Mouse (Mus musculus) midbrain, embryonic 16.5 days (tissue): ENCODE data around the gene Bhlhe41. TPM values are rescaled to one million over a fixed set of nuclear protein-coding genes. Genes with fewer than 3 reads are reported as not detected.

Source experiments
- ATAC-seq: fragments of 200-750 bp; cut with Nextera tagmentation; 2 replicates; pipeline ENCODE4 v1.8.0; 2017; ENCODE audit warnings: moderate TSS enrichment
- H3K27ac ChIP-seq: fragments of 300-500 bp; sonication (generic); 2 replicates; pipeline ENCODE4 v1.5.1; 2014; ENCODE audit warnings: mild to moderate bottlenecking, low read length, mixed read lengths
- H3K27me3 ChIP-seq: fragments of 300-500 bp; sonication (generic); 2 replicates; pipeline ENCODE4 v1.6.1; 2014; ENCODE audit warnings: low read depth, low read length, mixed read lengths; ENCODE audit not compliant: control insufficient read depth, insufficient read depth
- H3K36me3 ChIP-seq: fragments of 300-500 bp; sonication (generic); 2 replicates; pipeline ENCODE4 v1.6.1; 2014; ENCODE audit warnings: mild to moderate bottlenecking, low read length, moderate library complexity, mixed read lengths; ENCODE audit not compliant: control insufficient read depth, insufficient read depth
- H3K4me1 ChIP-seq: fragments of 300-500 bp; sonication (generic); 2 replicates; pipeline ENCODE4 v1.6.1; 2014; ENCODE audit warnings: mild to moderate bottlenecking, low read length, mixed read lengths; ENCODE audit not compliant: control insufficient read depth, insufficient read depth
- H3K4me2 ChIP-seq: fragments of 300-500 bp; sonication (generic); 2 replicates; pipeline ENCODE4 v1.6.1; 2014; ENCODE audit warnings: mild to moderate bottlenecking, low read length, mixed read lengths
- H3K4me3 ChIP-seq: fragments of 300-500 bp; sonication (generic); 2 replicates; pipeline ENCODE4 v1.5.1; 2014; ENCODE audit warnings: low read depth, mild to moderate bottlenecking, low read length, moderate library complexity, mixed read lengths
- H3K9ac ChIP-seq: fragments of 300-500 bp; sonication (generic); 2 replicates; pipeline ENCODE4 v1.6.1; 2014; ENCODE audit warnings: low read depth, low read length, mixed read lengths
- H3K9me3 ChIP-seq: fragments of 300-500 bp; sonication (generic); replicated peaks from 2 replicates; pipeline ENCODE4 v1.6.1; 2014; ENCODE audit warnings: mild to moderate bottlenecking, low read length, mixed read lengths; ENCODE audit not compliant: control insufficient read depth, poor library complexity, severe bottlenecking
- WGBS: fragments of 180-500 bp; shearing (Covaris S2); extraction: QIAGEN DNeasy Blood & Tissue Kit; methylation state at CpG from one replicate; pipeline ENCODE4 v1.1.7; 2014; 5-methylcytosine and 5-hydroxymethylcytosine counted together
- polyA plus RNA-seq: library from polyadenylated mRNA; unstranded; fragments of >200 nt; fragmentation: Nextera tagmentation; extraction: Ambion mirVana; gene quantifications from 2 replicates; pipeline ENCODE4 v1.2.1, GENCODE M21; 2015

Gene Bhlhe41
- polyA plus RNA-seq = 8.9 and 9.7 TPM in 2 replicates

DNA sequence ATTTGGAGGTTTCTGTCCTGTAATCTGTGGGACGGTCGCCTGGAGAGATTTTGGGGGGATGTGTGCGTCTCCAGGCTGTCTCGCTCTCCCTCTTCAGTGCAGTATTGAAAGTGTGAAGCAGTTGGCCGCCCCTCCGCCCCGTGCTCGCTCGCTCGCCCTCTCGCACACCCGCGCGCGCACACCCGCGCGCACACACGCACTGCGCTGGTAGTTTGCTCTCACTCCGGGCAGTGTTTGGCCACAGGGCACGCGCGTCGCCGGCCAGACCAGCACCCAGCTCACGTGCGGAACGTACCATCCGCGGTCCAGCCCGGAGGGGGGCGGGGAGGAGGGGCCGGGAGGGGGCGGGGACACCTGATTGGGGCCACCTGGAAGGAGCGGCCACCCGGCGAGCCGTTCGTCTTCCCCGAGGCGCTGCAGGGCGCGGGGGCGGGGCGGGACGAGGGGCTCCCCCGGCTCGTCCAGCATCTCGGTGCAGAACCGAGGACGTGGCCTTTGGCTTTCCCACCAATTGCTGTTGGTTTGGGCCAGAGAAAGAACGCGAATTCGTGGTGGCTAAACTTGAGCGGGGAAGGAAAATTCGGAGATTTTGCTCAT is at the start of gene Bhlhe41:
Gene Bhlhe41 (minus strand): TSS at position 270 of the 597 bp plus-strand sequence.
- Histone ChIP-seq H3K9me3 (no peaks in the 10 kb centered on the region), H3K27ac (peak within 1 kb of the TSS; percentile 77), H3K9ac (peak within 1 kb of the TSS; percentile 75), H3K4me2 (peak within 1 kb of the TSS; percentile 100), H3K27me3 (0 out of 2 replicates have a peak, but pooled peaks cover 1% of the 10 kb centered on the region), H3K4me1 (peaks cover 21% of the 10 kb centered on the region), H3K36me3 (no peaks in the 10 kb centered on the region), H3K4me3 (peak within 1 kb of the TSS; percentile 81)
- under 1% methylated on average over 52 of the region's 57 CpGs for WGBS
- ATAC-seq = peak; percentile 61

DNA sequence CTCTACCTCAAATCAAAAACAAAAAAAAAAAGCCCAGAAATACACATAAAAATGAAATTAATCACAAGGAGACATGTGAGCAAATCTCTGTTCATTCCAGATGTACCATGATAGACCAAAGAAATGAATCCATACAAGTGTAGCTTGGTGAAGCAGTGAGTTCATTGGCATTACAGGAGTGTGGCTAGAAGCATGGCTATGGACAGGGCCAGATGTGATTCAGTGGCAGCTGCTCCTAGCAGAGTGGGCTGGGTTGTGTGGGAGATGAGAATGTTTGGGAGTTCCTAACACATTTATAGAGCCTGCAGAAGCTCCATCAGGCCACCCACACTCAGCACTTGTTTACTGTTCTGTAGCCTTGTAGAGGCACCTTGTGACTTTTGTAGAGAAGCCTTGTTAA is 46.9 kb upstream of the Bhlhe41 start:
- Histone ChIP-seq H3K9ac (no peak overlapping the region), H3K4me1 (no peaks in the 10 kb centered on the region), H3K27ac (no peak overlapping the region), H3K4me2 (no peak overlapping the region), H3K4me3 (no peak overlapping the region), H3K36me3 (no peaks in the 10 kb centered on the region), H3K9me3 (no peaks in the 10 kb centered on the region), H3K27me3 (no peaks in the 10 kb centered on the region)
- ATAC-seq = no peak

DNA sequence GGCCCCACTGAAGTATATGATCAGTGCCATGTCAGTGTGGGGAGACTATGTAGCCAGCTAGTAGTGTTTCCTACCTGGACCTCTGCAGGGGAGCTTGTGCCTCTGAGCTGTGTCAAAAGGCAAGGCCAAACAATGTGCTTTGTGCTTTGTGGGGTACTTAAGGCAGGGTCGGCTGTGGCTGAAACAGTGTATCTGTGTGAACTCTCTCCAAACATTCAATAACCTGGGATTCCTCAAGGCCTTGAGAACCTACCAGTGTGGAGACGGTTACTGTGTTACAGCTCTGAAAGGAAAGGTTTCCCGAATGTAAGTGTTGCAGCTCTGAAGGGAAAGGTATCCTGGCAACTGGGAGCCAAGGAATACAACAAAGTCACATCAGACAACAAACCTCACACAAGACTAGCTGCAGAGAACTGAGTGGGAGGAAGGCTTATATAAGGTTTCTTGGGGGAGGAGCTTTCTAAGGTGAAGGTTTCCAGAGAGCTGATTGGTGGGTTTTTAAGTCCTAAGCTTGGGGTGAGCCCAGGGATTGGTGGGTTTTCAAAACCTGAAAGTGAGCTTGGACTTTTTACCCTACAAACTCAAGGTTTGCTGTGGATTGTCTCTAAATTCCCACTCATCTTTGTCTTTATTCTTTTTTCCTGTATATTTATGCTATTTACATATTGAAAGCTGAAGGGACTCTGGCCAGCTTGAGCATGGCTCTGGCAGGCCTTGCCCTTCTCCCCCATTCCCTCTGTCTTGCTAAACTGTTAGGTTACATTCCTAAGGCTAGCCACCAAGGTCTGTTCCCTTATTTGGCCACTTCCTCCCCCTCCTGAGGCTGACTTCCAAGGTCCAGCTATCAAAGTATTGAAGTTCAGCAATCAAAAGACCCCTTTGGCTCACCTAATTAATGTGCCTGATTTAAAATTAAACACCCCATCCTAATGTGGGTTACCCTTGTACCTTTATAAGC is 45.4 kb upstream of the Bhlhe41 start:
- Histone ChIP-seq H3K4me1 (no peaks in the 10 kb centered on the region), H3K4me3 (no peak overlapping the region), H3K27me3 (no peaks in the 10 kb centered on the region), H3K27ac (no peak overlapping the region), H3K36me3 (no peaks in the 10 kb centered on the region), H3K9ac (no peak overlapping the region), H3K9me3 (no peaks in the 10 kb centered on the region), H3K4me2 (no peak overlapping the region)
- WGBS = 53% methylated on average over 3 of the region's 3 CpGs
- ATAC-seq = no peak

DNA sequence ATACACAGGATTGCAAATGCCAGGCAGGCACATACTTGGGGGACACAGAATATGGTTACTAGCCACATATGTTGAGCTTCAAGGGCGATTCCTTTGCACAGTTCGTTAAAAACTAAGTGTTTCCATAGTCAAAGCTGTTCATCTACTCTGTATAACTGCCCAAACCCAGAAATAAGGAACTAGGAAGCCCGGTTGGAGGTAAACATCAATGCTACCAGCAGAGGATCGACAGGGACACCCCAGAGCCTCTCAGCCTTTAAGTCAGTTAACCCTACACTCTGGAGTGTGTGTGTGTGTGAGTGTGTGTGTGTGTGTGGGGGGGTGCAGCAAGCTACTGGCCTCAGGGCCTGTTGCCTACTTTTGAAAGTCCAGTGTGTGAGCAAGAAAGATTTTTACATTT is 44.6 kb upstream of the Bhlhe41 start:
- H3K9ac ChIP-seq = no peak overlapping the region
- 83% methylated on average over 4 of the region's 4 CpGs for WGBS
- no peak for ATAC-seq
- H3K9me3 ChIP-seq = no peaks in the 10 kb centered on the region
- no peak overlapping the region for H3K4me3 ChIP-seq
- no peak overlapping the region for H3K4me2 ChIP-seq
- no peak overlapping the region for H3K27ac ChIP-seq
- no peaks in the 10 kb centered on the region for H3K27me3 ChIP-seq
- H3K36me3 ChIP-seq = no peaks in the 10 kb centered on the region
- H3K4me1 ChIP-seq = no peaks in the 10 kb centered on the region

DNA sequence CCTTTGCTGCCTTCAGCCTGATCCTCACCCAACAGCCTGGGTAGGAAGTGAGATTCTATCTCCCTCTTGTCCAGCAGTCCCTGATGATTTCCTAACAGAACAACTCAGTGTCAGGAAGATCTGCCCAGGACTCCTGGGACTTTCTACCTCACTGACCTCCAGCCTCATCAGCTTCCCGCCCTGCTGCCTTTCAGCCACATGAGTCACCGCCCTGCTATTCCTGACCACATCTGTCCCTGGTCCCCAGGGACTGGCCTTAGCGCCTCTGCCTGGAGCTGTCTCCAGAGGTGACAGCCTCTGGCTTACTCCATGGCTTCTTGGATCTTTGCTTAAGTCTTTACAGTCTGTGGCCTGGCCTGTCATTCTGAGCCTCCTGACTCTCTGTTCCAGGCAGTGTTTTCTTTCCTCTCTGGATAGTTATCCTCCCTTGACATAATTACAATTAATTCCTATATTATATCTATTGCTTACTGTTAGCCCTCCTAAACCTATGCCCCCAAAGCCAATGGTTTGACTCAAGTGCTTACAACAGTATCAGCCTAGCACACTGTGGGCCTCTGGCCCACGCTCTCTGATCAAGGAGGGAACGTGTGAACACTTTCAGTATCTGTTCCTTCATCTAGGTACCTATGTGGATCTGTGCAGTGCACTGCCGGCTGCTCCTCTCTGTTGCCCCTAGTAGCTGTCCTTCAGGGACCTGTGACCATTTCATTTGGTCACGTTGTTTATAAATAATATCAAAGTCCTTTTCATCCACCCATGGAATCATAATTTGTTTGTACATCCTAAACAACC is 40.9 kb upstream of the Bhlhe41 start:
- H3K4me3 ChIP-seq = no peak overlapping the region
- H3K9me3 ChIP-seq = no peaks in the 10 kb centered on the region
- no peak overlapping the region for H3K27ac ChIP-seq
- no peaks in the 10 kb centered on the region for H3K27me3 ChIP-seq
- no peaks in the 10 kb centered on the region for H3K36me3 ChIP-seq
- WGBS = 73% methylated on average over 7 of the region's 7 CpGs
- H3K4me2 ChIP-seq = no peak overlapping the region
- no peak for ATAC-seq
- H3K9ac ChIP-seq = no peak overlapping the region
- H3K4me1 ChIP-seq = no peaks in the 10 kb centered on the region

DNA sequence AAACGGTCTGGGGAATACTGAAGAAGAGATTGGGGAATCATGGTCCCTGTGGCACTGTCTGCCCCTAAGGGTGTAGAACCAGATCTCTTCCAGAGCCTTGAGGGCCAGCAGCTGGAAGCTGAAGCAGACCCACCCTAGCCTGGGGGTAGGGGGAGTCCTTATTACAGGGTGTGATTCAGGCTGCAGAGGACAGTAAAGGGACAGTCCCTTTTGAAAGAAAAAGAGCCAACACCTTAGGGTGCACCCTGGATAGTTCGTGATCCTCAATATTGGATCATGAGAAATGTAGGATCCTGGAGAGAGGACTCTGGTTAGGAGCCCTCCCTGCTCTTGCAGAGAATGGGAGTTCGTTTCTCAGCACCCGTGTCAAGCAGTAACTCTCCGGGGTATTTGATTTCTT is 39.3 kb upstream of the Bhlhe41 start:
- H3K4me2 ChIP-seq = no peak overlapping the region
- H3K9me3 ChIP-seq = no peaks in the 10 kb centered on the region
- 78% methylated on average over 5 of the region's 5 CpGs for WGBS
- H3K27me3 ChIP-seq = no peaks in the 10 kb centered on the region
- H3K9ac ChIP-seq = no peak overlapping the region
- no peak overlapping the region for H3K27ac ChIP-seq
- no peaks in the 10 kb centered on the region for H3K4me1 ChIP-seq
- no peaks in the 10 kb centered on the region for H3K36me3 ChIP-seq
- ATAC-seq = no peak
- H3K4me3 ChIP-seq = no peak overlapping the region

DNA sequence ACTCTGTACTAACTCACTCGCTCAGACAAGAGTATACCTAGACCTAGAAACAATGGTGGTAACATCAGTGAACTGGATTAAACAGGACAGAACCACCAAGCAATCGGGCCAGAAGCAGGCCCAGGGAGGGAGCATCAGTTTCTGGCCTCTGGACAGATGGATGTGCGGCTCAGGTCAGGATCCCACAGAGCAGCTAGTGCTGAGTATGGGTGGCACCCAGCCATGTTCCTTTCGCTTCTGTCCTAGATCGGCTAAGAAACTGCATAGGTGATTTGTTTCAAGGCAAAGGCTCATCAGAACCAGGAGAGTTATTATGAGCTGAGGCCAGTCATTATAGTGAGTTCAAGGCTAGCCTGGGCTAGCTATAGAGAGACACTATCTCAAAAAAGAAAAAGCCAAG is 38.8 kb upstream of the Bhlhe41 start:
- WGBS = 97% methylated on average over 5 of the region's 5 CpGs
- no peaks in the 10 kb centered on the region for H3K9me3 ChIP-seq
- no peaks in the 10 kb centered on the region for H3K36me3 ChIP-seq
- ATAC-seq = no peak
- H3K9ac ChIP-seq = no peak overlapping the region
- no peak overlapping the region for H3K27ac ChIP-seq
- H3K4me2 ChIP-seq = no peak overlapping the region
- no peaks in the 10 kb centered on the region for H3K4me1 ChIP-seq
- no peaks in the 10 kb centered on the region for H3K27me3 ChIP-seq
- H3K4me3 ChIP-seq = no peak overlapping the region

DNA sequence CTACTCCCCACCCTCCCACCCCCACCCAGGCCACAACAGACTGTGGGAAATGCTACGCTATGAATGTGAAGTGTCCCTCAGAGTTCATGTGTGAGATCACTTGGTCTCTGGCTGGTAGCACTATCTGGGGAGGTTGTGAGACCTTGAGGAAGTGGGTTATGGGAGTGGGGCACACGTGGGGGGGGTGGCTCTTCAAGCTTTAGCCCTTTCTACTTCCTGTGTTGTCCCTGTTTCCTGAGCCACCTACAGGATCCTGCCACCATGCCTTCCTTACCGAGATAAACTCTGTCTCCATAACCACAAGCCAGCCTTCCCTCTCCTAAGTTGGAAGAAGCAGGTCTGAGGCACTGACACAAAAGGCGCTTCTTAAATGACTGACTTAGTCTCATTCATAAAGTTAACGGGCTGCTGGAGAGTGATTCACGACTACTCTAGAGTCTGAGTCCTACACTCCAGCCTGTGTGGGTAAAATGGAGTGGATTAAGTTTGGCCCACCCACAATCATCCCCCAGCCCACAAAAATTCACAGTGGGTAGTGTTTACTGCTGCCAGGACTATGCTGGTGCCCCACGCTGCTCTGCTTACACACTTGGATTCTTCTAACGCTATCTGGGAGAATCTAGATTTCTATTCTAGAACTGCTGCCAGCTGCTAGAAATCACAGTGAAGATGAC is 29.4 kb upstream of the Bhlhe41 start:
- 62% methylated on average over 8 of the region's 8 CpGs for WGBS
- Histone ChIP-seq H3K9me3 (no peaks in the 10 kb centered on the region), H3K9ac (no peak overlapping the region), H3K4me2 (no peak overlapping the region), H3K4me1 (no peaks in the 10 kb centered on the region), H3K36me3 (no peaks in the 10 kb centered on the region), H3K27me3 (no peaks in the 10 kb centered on the region), H3K27ac (no peak overlapping the region), H3K4me3 (no peak overlapping the region)
- no peak for ATAC-seq
